Mouse (Mus musculus): ENCODE results near the gene Gm10803.
"Not testable (repeated sequence)": the region's sequence is repeated elsewhere in the genome, so short reads cannot be mapped to it uniquely, and the experiment has no call there.

Gm10803 gene

GRCm38 (mm10) chr2:93560268-93560667 is at the start of gene Gm10803:
Gm10803 (plus strand) TSS chr2:93560568.
- not testable (repeated sequence) for DNase-seq (ENCODE audit: extremely low spot score, low read depth, low spot score)

DNA sequence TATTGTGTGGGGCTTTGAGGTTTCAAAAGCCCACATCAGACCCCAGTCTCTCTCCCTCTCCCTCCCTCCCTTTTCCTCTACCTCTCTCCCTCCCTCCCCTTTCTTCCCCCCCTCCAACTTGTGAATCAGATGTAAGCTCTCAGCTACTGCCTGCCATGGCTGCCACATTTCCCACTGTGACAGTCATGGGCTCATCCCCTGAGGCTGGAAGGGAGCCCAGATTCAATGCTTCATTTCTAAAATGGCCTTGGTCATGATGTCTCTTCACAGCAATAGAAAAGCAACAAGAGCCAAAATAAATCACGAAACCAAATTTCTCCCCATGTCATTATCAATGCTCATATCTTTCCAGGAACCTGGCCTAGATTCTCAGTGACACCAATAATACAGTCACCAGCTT is 49.5 kb upstream of the Gm10803 start:
- no peak for DNase-seq (ENCODE audit: extremely low spot score, low read depth, low spot score)

- no peak for DNase-seq (ENCODE audit: extremely low spot score, low read depth, low spot score)
Observed at GRCm38 (mm10) chr2:93512130-93512529, 48.2 kb upstream of the Gm10803 start.

DNA sequence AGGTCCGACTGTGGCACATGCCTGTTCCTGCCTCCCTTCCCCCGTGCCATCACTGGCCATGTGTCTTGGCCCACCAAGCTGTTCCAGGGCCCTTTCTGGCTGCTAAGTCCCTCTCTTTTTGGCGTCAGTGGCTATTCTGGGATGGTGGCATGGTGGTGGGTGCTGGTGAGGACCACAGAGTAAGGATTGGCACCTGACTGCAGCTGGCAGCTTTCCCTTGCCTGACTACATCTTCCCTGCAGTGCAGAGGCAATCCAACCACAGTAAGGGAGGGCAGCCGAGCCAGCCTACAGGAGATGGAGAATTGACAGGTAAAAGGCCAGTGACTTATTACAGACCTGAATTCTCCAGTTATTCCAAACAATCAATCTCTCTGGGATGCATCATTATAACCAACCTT is 45.1 kb upstream of the Gm10803 start:
- no peak for DNase-seq (ENCODE audit: extremely low spot score, low read depth, low spot score)

- no peak for DNase-seq (ENCODE audit: extremely low spot score, low read depth, low spot score)
Observed at GRCm38 (mm10) chr2:93521042-93521441, 39.3 kb upstream of the Gm10803 start.

DNA sequence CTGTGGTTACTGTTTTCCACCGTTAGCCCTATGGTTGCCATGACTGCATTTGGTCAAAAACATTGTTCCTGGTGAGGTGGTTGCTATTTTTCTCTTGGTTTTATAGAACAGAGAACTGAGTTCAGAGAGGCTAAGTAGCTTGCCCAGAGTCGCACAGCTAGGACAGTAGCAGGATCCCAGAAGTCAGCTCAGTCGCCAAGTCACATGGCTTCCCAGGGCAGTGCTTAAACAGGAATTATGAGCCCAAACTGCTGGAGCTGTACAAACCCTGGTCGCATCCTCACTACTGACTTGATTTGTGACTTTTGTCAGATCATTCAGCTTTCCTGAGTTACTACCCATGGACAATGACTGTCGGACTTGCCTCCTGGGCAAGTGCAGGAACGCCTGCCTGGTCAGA is 38.8 kb upstream of the Gm10803 start:
- DNase-seq (ENCODE audit: extremely low spot score, low read depth, low spot score): no peak

DNA sequence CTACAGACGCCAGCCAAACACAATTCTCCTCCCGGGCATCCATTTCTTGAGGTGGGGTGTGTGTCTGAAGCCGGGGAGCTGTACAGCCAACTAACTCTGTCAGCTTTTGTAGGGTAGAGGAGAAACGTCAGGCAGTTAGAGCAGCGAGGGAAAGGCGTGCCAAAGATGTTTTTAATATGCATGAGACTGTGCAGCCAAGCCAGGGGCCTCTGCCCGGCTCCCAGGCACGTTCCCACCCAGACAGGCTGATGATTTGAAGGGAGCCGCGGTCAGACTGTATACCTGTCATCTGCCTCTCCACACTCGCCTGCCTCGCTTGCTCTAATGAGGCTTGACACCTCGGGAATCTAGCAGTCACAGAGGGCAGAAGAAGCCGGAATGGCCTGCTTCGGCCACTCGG is 38.4 kb upstream of the Gm10803 start:
- DNase-seq (ENCODE audit: extremely low spot score, low read depth, low spot score): no peak

GRCm38 (mm10) chr2:93525033-93525762 is 35.2 kb upstream of the Gm10803 start:
- DNase-seq (ENCODE audit: extremely low spot score, low read depth, low spot score): no peak

DNA sequence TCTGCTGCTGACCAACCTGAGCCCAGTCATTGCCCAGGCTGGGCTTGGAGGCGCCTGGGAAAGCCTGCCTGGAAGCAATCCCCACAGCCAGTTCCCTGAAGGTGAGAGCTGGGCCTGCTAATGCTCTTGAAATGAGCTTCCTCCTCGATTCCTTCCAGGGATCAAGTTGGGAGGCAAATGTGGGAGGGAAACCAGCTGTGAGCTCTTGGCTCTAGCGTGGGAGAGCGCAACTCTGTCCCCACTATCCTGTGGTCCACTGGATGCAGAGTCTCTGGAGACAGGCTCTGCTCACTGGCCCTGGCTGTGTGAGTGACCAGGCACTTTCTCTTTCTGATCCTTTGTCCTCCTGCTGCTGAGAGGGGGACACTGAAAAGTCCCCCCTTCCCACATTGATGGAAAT is 30.8 kb upstream of the Gm10803 start:
- no peak for DNase-seq (ENCODE audit: extremely low spot score, low read depth, low spot score)

GRCm38 (mm10) chr2:93533891-93534290 is 26.5 kb upstream of the Gm10803 start:
- no peak for DNase-seq (ENCODE audit: extremely low spot score, low read depth, low spot score)

DNA sequence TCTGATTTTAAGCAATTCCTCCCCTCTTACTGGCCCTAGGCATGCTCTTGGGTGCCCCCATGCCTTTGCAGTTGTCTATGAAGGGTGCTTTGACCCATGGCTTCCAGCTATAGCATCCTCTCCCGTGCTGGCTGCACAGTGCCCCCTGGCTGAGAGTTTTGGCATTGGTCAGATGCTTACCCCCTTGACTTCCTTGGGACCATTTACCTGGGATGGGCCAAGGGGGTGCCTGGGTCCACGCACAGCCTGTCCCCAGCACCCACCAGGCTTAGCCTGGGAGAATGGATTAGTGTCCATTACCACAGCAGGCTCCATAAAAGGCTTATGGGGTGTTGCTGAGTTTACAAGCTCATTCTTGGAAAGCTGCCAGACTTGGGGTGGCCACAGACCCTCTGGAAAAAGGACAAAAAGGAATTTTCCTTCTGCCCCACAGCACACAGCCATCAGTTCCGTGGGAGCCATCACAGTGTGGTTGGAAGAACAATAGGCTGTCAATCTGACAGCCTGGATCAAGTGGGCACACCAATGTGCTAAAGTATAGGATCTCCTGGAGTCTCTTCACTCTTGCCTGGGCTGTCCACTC is 22.9 kb upstream of the Gm10803 start:
- DNase-seq (ENCODE audit: extremely low spot score, low read depth, low spot score): no peak

GRCm38 (mm10) chr2:93538140-93538539 is 22.2 kb upstream of the Gm10803 start:
- no peak for DNase-seq (ENCODE audit: extremely low spot score, low read depth, low spot score)

DNA sequence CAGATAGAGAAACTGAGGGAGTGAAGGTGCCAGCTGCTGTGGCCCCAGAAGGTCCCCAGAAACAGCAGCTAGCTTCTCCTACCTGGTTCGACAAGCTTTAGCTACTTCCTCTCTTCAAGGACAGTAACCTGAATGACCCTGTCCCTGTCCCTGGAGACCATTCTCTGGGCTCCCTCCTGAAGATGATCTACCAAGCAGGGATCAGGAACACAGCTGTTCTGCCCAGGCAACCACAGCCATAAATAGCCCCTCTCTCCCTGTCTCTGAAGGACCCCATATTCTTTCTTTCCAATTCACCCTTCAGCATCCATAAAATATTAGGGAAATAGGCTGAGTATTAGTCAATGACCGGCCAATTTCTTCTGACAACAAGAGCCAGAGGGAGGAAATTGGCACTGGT is 18.6 kb upstream of the Gm10803 start:
- DNase-seq (ENCODE audit: extremely low spot score, low read depth, low spot score): no peak

GRCm38 (mm10) chr2:93552676-93553521 is 7.5 kb upstream of the Gm10803 start:
- DNase-seq (ENCODE audit: extremely low spot score, low read depth, low spot score): no peak

- DNase-seq (ENCODE audit: extremely low spot score, low read depth, low spot score): no peak
Observed at GRCm38 (mm10) chr2:93553905-93554304, 6.5 kb upstream of the Gm10803 start.

- DNase-seq (ENCODE audit: extremely low spot score, low read depth, low spot score): no peak
Observed at GRCm38 (mm10) chr2:93565647-93566046, 5.3 kb downstream of the Gm10803 start.

DNA sequence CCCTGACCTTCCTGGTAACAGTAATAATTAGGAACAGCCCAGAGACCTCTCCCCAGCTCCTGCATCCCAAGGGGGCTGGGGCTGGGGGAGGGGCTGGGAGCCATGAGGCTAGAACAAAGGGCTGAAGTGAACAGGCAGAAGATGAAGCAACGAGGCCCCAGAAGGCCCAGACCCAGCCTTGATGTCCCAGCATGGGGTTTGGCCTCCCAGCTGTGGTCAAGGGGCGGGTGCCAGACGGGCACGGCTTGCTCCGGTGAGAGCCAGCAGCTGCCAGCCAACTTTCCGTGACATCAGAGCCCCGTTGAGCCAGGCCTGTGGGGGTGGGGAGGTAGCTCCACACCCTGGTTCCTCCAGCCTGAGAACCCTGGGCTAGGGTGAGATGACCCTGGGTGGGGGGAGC is 7.3 kb downstream of the Gm10803 start:
- DNase-seq (ENCODE audit: extremely low spot score, low read depth, low spot score): no peak

- DNase-seq (ENCODE audit: extremely low spot score, low read depth, low spot score): no peak
Observed at GRCm38 (mm10) chr2:93572565-93572964, 12.2 kb downstream of the Gm10803 start.

DNA sequence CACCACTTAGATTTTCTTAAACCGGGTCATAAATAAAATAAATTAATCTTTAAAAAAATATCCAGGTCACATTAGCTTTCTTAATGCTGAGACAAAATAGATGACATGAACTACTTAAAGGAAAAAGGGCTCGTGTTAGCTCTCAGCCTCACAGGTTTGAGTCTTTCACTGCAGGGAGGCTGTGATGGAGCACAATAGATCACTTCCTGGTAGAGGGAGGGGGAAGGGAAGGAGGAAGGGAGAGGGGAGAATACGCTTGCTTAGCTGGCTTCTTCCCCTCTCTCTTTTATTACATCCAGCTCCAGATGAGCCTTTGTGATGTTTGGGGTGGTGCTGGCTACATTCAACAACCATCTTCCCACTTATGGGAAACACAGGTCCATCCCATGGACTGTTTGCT is 20.9 kb downstream of the Gm10803 start:
- no peak for DNase-seq (ENCODE audit: extremely low spot score, low read depth, low spot score)

GRCm38 (mm10) chr2:93585821-93586220 is 25.5 kb downstream of the Gm10803 start:
- DNase-seq (ENCODE audit: extremely low spot score, low read depth, low spot score): no peak

- no peak for DNase-seq (ENCODE audit: extremely low spot score, low read depth, low spot score)
Observed at GRCm38 (mm10) chr2:93587446-93587845, 27.1 kb downstream of the Gm10803 start.

- DNase-seq (ENCODE audit: extremely low spot score, low read depth, low spot score): no peak
Observed at GRCm38 (mm10) chr2:93589875-93590274, 29.5 kb downstream of the Gm10803 start.
